Mouse (Mus musculus) spleen, adult 2 months (tissue): Measurements from ENCODE around the gene Pid1.

Experiments
- CTCF ChIP-seq: fragments of 200-500 bp; IDR thresholded peaks from 2 replicates; pipeline ENCODE4 v1.5.1; 2011; ENCODE audit warnings: mild to moderate bottlenecking, inconsistent platforms; ENCODE audit not compliant: insufficient read depth, insufficient read length, insufficient replicate concordance; ENCODE audit errors: extremely low read depth
- POLR2A ChIP-seq: fragments of 200-500 bp; IDR thresholded peaks from 2 replicates; pipeline ENCODE4 v1.6.1; 2011; ENCODE audit warnings: low read depth, low read length, inconsistent platforms

DNA sequence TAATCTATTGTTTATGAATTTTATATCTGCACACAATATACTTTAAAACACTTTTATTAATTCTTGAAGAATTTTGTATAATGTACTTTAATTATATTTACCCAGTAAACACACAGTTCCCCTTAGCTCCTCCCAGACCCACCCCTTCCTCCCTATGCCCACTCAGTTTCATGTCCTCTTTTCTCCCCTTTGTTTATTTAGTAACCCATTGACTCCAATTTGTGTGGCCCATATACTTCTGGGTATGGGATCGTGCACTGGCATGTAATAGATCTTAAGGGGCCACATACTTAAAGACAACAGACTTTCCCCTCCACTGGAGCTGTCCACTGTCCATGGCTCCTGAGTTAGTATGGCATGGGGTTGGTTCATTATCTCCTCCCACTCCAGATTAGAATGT is 112.8 kb downstream of the Pid1 start:
- TF ChIP-seq CTCF (no peak), POLR2A (no peak)
